Comparison of ENCODE assay signal across 14 mouse cellular contexts in the genomic region with DNA sequence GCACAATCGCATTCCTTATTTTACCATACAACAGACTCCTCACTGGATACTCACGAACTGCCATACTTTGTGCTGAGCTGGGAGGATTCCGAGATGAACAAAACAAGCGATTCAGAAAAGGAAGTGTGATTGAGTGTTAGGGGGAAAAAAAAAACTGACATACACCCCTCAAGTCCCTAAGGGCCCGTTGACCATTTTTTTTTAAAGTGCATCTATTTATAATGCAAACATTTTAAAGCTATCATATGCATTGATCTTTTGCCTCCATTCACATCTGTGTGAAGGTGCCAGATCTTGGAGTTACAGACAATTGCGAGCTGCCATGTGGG. TPM values are rescaled to one million over a fixed set of nuclear protein-coding genes. Genes with fewer than 3 reads are reported as not detected.
DNase-seq lines count a peak whose midpoint lies in the region; ATAC-seq lines count a peak whose summit lies in the region.
"Had no signal": no experiment of that assay in that cellular context is flagged by ENCODE, and none has a peak within 500 bp of the region (broad histone marks: within the 10 kb centered on the region; RNA-seq: fewer than 3 reads in every experiment).

No protein-coding gene starts in this region.

- 0 out of 2 replicates have a peak overlapping the region, but pooled peaks have one; percentile 5 for H3K9ac ChIP-seq in heart, embryonic 16.5 days (ENCODE audit: low read length)
- no peak overlapping the region for H3K9ac ChIP-seq in midbrain, embryonic 13.5 days (replicated peaks)
- H3K9ac ChIP-seq in liver, embryonic 13.5 days, result peak overlapping the region; percentile 63
- peak overlapping the region; percentile 31; the same call in 1 of the 2 replicates for H3K9ac ChIP-seq in stomach, embryonic 16.5 days (ENCODE audit: low read length)
- H3K9ac ChIP-seq: hindbrain, embryonic 14.5 days; midbrain, embryonic 15.5 days; neural tube, embryonic 12.5 days had no signal

- H3K4me1 ChIP-seq in heart, embryonic 16.5 days (ENCODE audit: control insufficient read depth, insufficient read depth, low read length), result peaks cover 15% of the 10 kb centered on the region
- peaks cover 11% of the 10 kb centered on the region for H3K4me1 ChIP-seq in midbrain, embryonic 10.5 days
- peaks cover 10% of the 10 kb centered on the region; the same call in 1 of the 2 replicates for H3K4me1 ChIP-seq in midbrain, embryonic 13.5 days (replicated peaks)
- H3K4me1 ChIP-seq in liver, embryonic 13.5 days (replicated peaks), result peaks cover 44% of the 10 kb centered on the region
- H3K4me1 ChIP-seq in stomach, embryonic 16.5 days (ENCODE audit: control insufficient read depth, insufficient read depth, low read length), result peaks cover 5% of the 10 kb centered on the region; the same call in 1 of the 2 replicates
- H3K4me1 ChIP-seq: neural tube, embryonic 12.5 days had no signal

- no peak for ATAC-seq in heart, embryonic 16.5 days (replicated peaks; ENCODE audit: extremely low read depth, insufficient read depth, low FRiP score)
- no peak for ATAC-seq in midbrain, embryonic 13.5 days
- ATAC-seq in liver, embryonic 13.5 days (ENCODE audit: low read depth), result no peak
- ATAC-seq in stomach, embryonic 16.5 days (ENCODE audit: insufficient read depth, low FRiP score), result no peak
- ATAC-seq: midbrain, embryonic 15.5 days had no signal

- peak overlapping the region; percentile 48; the same call in 1 of the 2 replicates for H3K27ac ChIP-seq in heart, embryonic 16.5 days (ENCODE audit: low read length)
- peak overlapping the region; percentile 42 for H3K27ac ChIP-seq in midbrain, embryonic 10.5 days (replicated peaks)
- H3K27ac ChIP-seq in midbrain, embryonic 13.5 days, result no peak overlapping the region
- peak overlapping the region; percentile 95 for H3K27ac ChIP-seq in liver, embryonic 13.5 days
- H3K27ac ChIP-seq in stomach, embryonic 16.5 days (ENCODE audit: low read length), result peak overlapping the region; percentile 70; the same call in 1 of the 2 replicates
- H3K27ac ChIP-seq: hindbrain, embryonic 14.5 days; midbrain, embryonic 15.5 days; neural tube, embryonic 12.5 days had no signal

- no peak for DNase-seq in heart, adult 11 months
- DNase-seq in midbrain, embryonic 10.5 days (ENCODE audit: low spot score), result no peak
- no peak for DNase-seq in liver, embryonic 13.5 days
- no peak for DNase-seq in adrenal gland, adult 18-20 months (ENCODE audit: low spot score in 2 of 2)
- DNase-seq: adrenal gland, adult 8-10 months; cerebellum, postnatal 10 days; kidney, adult 9 months; thymus, postnatal 25 days had no signal

- H3K9me3 ChIP-seq in heart, embryonic 16.5 days (replicated peaks; ENCODE audit: control insufficient read depth, low read length), result no peaks in the 10 kb centered on the region
- no peaks in the 10 kb centered on the region for H3K9me3 ChIP-seq in midbrain, embryonic 10.5 days (replicated peaks)
- no peaks in the 10 kb centered on the region for H3K9me3 ChIP-seq in midbrain, embryonic 13.5 days
- H3K9me3 ChIP-seq in liver, embryonic 13.5 days (replicated peaks), result no peaks in the 10 kb centered on the region
- H3K9me3 ChIP-seq in stomach, embryonic 16.5 days (replicated peaks; ENCODE audit: control insufficient read depth, low read length), result no peaks in the 10 kb centered on the region
- H3K9me3 ChIP-seq: midbrain, embryonic 15.5 days; neural tube, embryonic 12.5 days had no signal

- peak overlapping the region; percentile 40; the same call in 1 of the 2 replicates for H3K4me3 ChIP-seq in heart, embryonic 16.5 days (ENCODE audit: low read length)
- H3K4me3 ChIP-seq in midbrain, embryonic 10.5 days, result no peak overlapping the region
- no peak overlapping the region for H3K4me3 ChIP-seq in midbrain, embryonic 13.5 days (replicated peaks)
- H3K4me3 ChIP-seq in liver, embryonic 13.5 days (replicated peaks), result peak overlapping the region; percentile 64
- H3K4me3 ChIP-seq in stomach, embryonic 16.5 days (replicated peaks; ENCODE audit: low read length), result 0 out of 2 replicates have a peak overlapping the region, but pooled peaks have one; percentile 13
- H3K4me3 ChIP-seq: midbrain, embryonic 15.5 days; neural tube, embryonic 12.5 days had no signal

- H3K36me3 ChIP-seq in heart, embryonic 16.5 days (ENCODE audit: control insufficient read depth, insufficient read depth), result no peaks in the 10 kb centered on the region
- H3K36me3 ChIP-seq in midbrain, embryonic 10.5 days, result no peaks in the 10 kb centered on the region
- no peaks in the 10 kb centered on the region for H3K36me3 ChIP-seq in midbrain, embryonic 13.5 days
- no peaks in the 10 kb centered on the region for H3K36me3 ChIP-seq in liver, embryonic 13.5 days
- no peaks in the 10 kb centered on the region for H3K36me3 ChIP-seq in stomach, embryonic 16.5 days (ENCODE audit: control insufficient read depth, insufficient read depth, low read length)
- H3K36me3 ChIP-seq: midbrain, embryonic 15.5 days; neural tube, embryonic 12.5 days had no signal

- H3K4me2 ChIP-seq in heart, embryonic 16.5 days (ENCODE audit: low read depth, low read length), result peak overlapping the region; percentile 70
- no peak overlapping the region for H3K4me2 ChIP-seq in midbrain, embryonic 13.5 days (replicated peaks)
- peak overlapping the region; percentile 61 for H3K4me2 ChIP-seq in liver, embryonic 13.5 days
- no peak overlapping the region for H3K4me2 ChIP-seq in stomach, embryonic 16.5 days (ENCODE audit: low read depth, low read length)
- H3K4me2 ChIP-seq: neural tube, embryonic 12.5 days had no signal

- 68% methylated on average over 6 of the region's 6 CpGs for WGBS in heart, embryonic 16.5 days
- WGBS in midbrain, embryonic 10.5 days, result 87% methylated on average over 6 of the region's 6 CpGs
- WGBS in midbrain, embryonic 13.5 days, result 84% methylated on average over 6 of the region's 6 CpGs
- 16% methylated on average over 6 of the region's 6 CpGs for WGBS in liver, embryonic 13.5 days (ENCODE audit: insufficient replicate concordance)
- 61% methylated on average over 6 of the region's 6 CpGs for WGBS in stomach, embryonic 16.5 days

- no peaks in the 10 kb centered on the region for H3K27me3 ChIP-seq in heart, embryonic 16.5 days (ENCODE audit: control insufficient read depth, insufficient read depth, low read length)
- no peaks in the 10 kb centered on the region for H3K27me3 ChIP-seq in midbrain, embryonic 10.5 days (ENCODE audit: low read depth, poor library complexity, severe bottlenecking)
- no peaks in the 10 kb centered on the region for H3K27me3 ChIP-seq in midbrain, embryonic 13.5 days
- H3K27me3 ChIP-seq in liver, embryonic 13.5 days, result no peaks in the 10 kb centered on the region
- no peaks in the 10 kb centered on the region for H3K27me3 ChIP-seq in stomach, embryonic 16.5 days (ENCODE audit: control insufficient read depth, insufficient read depth, low read length)
- H3K27me3 ChIP-seq: midbrain, embryonic 15.5 days; neural tube, embryonic 12.5 days had no signal

RNA-seq across cellular contexts. Expression of gene Cdk17, which starts 16.7 kb away (rescaled TPM):
- 14.9 and 16.7 TPM in 2 replicates for polyA plus RNA-seq in heart, embryonic 16.5 days (2015; fragmentation: Nextera tagmentation; extraction: Ambion mirVana)
- polyA plus RNA-seq in midbrain, embryonic 10.5 days (2016; fragmentation: Nextera tagmentation; extraction: Ambion mirVana), result 20.1 and 24.3 TPM in 2 replicates
- 40.7 and 46.3 TPM in 2 replicates for polyA plus RNA-seq in midbrain, embryonic 13.5 days (2015; fragmentation: Nextera tagmentation; extraction: Ambion mirVana)
- polyA plus RNA-seq in liver, embryonic 13.5 days (2015; fragmentation: Nextera tagmentation; extraction: Ambion mirVana), result 10.1 and 12.0 TPM in 2 replicates
- polyA plus RNA-seq in stomach, embryonic 16.5 days (2015; fragmentation: Nextera tagmentation; extraction: Ambion mirVana), result 13.0 and 14.2 TPM in 2 replicates
- total RNA-seq in adrenal gland, adult 18-20 months (2021), result 10 to 100 TPM; 24.6 to 29.4 TPM

Comparison
In these comparisons a context has a peak if more than half of its experiments do, and no peak if none do; other contexts are left out.
1. H3K4me2 ChIP-seq: peak in heart, embryonic 16.5 days (single experiment) and liver, embryonic 13.5 days (single experiment); none in midbrain, embryonic 13.5 days (single experiment) and stomach, embryonic 16.5 days (single experiment).
2. H3K4me3 ChIP-seq: peak in heart, embryonic 16.5 days (single experiment), liver, embryonic 13.5 days (single experiment) and stomach, embryonic 16.5 days (single experiment); none in midbrain, embryonic 10.5 days (single experiment) and midbrain, embryonic 13.5 days (single experiment).